Mouse (Mus musculus): Measurements from ENCODE around the gene Focad. TPM values are rescaled to one million over a fixed set of nuclear protein-coding genes. Genes with fewer than 3 reads are reported as not detected.

The Focad gene
- polyA plus RNA-seq, 1 experiment: 11.7 TPM

DNA sequence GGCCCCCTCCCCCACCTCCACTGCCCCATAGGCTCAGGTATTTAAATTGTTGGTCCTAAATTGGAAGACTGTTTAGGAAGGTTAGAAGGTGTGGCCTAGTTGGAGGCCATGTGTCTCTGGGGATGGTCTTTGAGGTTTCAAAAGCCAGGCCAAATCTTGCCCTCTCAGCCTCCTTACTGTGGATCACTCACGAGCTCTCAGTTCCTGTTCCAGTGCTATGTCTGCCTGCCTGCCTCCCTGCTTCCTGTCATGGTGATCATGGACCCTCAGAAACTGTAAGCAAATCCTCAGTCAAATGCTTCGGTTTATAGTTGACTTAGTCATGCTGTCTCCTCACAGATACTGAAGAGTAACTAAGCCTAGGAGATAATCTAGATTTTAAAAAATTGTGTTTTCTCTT is 364.2 kb downstream of the Focad start:
- no peak for DNase-seq (ENCODE audit: low read depth)

Other genes starting within 250 kb of the Focad start
- 3.9 and 6.0 TPM in 2 replicates for gene Mllt3, start 61.3 kb upstream of the Focad start, polyA plus RNA-seq (2012; rRNA removed)

Data from gonadal fat pad, adult 2 months (tissue).